Mouse (Mus musculus): ENCODE measurements around the gene Clcn6. TPM values are rescaled to one million over a fixed set of nuclear protein-coding genes. Genes with fewer than 3 reads are reported as not detected.

The Clcn6 gene
- total RNA-seq, 2 experiments from 2014 or later, result 1.5 to 4.1 TPM

DNA sequence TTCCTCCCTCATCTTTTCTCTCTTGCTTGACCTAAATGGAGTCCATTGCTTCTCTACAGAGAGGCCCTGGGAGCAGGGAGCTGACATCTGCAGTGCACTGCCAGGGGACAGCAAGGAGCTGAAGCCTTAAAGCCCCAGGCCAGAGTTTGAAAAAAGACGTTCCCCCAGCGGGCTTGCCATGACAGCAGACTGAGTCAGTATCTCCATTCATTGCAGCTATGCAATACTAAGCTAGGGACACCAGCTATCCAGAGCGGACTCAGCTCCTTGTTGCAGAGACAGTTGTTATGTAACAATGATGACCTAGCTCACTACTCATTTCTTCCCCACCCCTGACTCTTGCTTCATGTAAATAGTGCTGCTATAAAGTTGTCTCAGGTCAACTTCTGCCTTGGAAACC, 43.3 kb downstream of the Clcn6 start:
- ATAC-seq (replicated peaks; ENCODE audit: poor library complexity), result no peak

DNA sequence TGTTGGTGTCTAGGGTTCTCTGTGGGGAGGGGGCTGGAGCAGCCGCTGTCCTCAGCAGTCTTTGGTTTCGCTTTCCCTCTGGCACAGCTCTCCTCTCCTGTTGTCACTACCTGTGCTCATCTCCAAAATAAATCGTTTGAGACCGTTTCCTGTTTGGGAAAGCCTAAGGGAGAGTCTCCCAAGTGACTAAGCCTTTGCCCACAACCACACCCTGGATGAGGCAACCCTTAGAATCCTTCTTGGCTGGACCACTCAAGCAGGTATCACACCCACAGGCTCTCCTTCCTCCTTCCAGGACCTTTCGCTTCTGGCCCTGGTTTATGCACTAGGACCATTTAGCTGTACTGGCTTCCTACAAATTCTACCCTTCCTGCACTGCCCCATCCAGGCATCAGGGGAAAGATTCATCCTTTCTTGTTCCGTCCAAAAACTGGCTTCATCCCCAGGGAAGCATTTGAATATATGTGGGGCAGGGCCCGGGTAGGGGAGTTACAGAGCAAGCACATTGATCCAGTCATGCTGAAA, 45.0 kb downstream of the Clcn6 start:
- no peak for ATAC-seq (replicated peaks; ENCODE audit: poor library complexity)

DNA sequence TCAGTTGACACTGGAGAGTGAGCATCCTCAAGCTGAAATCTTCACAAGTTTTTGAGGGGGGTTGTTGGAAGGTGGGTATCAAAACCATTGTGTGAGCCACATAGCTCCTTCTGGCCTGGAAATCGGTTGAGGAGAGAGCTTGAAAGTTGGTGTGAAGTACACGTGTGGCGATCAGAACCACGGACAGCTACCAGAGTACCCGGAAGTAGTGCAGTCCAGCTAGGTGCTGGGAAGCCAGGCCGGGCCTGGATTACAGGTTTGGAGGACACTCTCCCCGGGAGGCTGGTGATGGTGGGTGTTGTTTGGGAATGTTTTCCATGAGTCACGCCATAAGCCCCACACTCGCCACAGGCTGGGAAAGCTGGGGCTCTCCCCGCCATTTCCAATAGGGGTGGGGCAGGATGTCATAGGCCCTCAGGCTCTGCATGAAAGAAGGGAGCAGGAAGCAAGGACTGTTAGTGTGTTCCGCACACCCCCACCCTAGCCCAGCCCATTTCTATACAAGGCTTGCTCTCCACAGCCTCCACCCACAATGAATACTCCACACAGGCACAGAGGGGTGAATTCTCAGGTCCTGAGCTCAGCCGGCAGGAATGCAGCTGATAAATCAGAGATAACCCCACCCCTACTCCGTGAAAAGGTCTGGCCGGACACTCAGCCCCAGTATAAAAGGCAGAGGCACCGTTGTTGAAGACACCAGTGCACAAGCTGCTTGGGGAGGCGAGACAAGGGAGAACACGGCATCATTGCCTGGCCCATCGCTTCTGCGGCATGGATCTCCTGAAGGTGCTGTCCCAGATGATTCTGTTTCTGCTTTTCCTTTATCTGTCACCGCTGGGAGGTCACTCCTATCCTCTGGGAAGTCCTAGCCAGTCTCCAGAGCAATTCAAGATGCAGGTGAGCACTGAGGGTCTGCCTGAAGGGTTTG, 53.2 kb downstream of the Clcn6 start, which contains the start of gene Nppb:
Gene Nppb (plus strand): TSS at position 584 of the 928 bp plus-strand sequence.
- ATAC-seq (replicated peaks; ENCODE audit: poor library complexity), result peak; percentile 96

DNA sequence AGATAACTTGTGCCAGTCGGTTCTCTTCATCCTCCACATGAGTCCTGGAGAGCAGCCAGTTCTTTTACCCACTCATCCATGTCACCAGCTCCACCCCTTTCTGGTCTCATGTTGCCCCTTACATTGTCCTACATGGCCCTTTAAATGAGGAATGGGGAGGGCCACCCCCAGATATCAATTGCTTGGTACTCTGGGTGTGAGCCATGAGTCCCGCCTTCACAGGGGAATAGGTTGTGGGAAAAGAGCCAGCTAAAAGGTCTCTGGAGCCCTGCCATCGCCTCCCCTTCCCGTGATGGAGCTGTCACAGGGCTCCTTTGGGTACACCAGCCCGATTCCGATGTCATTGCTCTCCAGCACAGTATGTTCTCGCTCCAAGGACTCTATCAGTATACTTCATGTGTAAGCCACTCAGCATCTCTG, 59.2 kb downstream of the Clcn6 start:
- ATAC-seq (replicated peaks; ENCODE audit: poor library complexity), result no peak

DNA sequence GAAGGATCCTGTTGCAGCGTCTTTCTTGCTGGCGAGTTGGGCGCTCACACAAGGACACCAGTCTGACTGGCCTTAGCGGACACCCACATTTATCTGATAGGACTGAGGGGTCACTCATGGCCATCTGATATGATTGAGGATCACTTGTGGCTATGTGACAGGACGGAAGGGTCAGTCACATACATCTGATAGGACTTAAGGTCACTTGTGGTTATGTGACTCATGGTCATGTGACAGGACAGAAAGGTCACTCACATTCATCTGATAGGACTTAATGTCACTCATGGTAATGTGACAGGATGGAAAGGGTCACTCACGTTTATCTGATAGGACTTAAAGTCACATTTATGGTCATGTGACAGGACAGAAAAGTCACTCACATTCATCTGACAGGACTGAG, 60.2 kb downstream of the Clcn6 start:
- ATAC-seq (replicated peaks; ENCODE audit: poor library complexity), result no peak

DNA sequence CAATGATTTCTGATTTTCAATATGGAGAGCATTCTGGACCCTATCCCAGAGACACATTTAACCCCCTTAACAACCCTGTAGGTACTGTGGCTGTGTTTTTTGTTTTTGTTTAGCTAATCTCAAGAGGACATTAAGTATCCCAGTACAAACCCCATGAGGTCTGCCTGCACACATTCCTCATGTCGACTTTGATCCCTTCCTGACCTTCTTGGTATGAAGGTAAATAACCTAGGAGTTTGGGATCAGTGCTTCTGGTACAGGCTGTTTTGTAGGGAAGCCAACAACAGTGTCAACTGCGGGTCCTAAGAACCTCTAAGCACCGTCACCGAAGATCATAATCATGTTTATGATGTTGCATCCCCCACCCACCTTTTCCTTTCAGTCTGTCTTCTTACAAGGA, 60.9 kb downstream of the Clcn6 start:
- no peak for ATAC-seq (replicated peaks; ENCODE audit: poor library complexity)

DNA sequence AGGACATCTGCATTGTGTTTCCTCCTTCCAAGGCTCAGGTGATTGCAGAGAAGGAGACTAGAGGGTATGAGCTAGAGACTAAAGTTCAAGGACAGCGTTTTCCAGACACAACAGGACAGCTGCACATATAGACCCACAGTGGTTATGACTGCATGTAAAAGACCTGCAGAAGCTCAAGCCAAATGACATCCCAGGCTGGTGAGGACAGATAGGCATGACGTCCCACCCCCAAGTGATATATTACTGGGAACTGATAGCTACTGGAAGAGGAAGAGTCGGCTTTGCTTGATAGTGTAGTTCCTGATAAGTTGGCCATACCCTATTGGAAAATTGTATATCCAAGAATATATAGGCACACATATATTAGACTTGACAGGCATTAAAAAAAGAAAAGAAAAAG, 62.4 kb downstream of the Clcn6 start:
- ATAC-seq (replicated peaks; ENCODE audit: poor library complexity), result no peak

DNA sequence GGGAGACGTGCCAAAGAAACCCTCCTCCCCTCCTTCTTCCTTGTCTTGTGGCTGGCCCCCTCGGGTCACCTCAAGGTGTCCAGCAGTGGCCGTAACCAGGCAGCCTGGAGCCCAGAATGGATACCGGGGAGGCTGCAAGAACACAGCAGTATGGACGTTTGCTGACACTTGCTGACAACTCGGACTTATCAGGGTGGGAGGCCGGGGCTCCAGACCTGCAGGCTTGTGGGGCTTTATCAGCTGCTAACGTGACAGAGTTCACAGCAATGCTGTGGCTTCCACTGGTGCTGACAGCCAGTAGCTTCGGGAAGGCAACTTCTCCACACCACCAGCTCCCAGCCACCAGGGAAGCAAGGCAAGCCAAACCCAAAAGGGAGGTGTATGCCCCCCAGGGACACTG, 69.3 kb downstream of the Clcn6 start:
- no peak for ATAC-seq (replicated peaks; ENCODE audit: poor library complexity)

DNA sequence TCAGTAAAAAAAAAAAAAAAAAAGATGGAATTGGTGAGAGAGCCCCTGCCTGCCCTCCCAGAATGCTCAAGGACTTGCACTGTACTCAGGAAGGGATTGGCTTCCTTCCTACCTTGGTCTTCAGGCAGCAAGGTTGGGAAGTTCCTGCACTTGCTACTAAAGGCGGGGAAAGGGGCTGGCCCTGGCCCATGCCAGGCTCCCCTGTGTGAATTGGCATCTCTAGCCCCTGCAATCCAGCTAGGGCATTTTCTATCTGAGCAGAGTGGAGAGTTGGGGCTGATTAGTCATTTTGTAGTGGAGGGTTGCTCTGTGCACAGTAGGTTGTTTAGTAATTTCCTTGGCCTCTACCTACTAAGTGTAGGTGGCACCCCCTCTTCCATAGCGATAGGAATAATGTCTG, 69.8 kb downstream of the Clcn6 start:
- no peak for ATAC-seq (replicated peaks; ENCODE audit: poor library complexity)

DNA sequence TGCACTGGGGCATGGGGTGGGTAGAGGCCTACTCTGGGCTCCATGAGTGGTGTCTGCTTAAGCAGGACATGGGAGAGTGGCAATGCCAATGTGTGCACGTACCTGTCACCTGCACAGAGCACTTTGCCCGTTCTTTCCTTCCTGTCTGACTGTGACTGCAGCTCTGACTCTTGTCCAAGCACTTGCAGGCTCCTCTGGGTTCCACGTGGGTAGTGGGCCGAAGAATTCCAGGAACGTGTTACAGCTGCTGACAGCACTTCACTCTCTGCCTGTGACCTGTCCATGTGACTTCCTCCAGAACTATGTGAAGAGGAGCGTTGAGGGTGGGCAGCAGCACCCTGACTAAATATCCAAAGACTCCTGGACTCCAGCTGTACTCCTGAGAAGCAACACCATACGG, 72.9 kb downstream of the Clcn6 start:
- no peak for ATAC-seq (replicated peaks; ENCODE audit: poor library complexity)

DNA sequence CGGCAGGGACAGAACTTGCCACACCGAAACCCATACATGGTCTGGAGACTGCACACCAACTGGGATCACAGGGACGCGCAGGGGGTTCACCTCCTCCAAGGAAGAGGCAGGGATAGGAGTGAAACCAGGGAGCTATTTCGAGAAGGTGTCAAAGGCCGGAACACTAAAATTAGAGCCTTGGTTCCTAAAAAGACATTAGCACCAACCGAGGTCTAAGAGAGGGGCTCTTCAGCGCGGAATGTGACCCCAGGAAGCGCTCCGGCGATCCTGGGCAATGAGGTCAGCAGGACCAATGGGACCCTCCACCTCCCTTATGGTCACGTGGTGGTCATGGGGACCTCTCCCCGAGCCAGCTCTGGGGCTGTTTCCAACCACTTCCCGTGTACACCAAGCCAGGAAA, 75.0 kb downstream of the Clcn6 start:
- no peak for ATAC-seq (replicated peaks; ENCODE audit: poor library complexity)

DNA sequence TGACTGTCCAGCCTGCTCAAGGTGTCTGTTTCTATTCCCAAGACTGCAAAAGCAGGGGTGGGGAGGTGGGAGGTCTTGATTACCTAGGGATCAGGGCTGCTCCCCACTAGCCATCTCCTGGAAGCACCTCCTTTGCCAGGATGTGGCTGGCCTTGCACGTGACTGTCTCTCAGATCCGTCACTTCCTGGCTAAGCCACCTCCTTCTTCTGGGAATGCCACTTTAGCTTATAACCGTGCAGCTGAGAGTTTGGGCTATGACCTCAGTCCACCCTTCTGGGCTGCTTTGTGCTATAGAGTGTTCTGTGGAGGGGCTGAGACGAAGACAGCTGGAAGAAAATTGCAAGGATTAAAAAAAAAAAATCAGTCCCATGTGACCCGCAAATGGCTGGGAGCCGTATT, 75.8 kb downstream of the Clcn6 start:
- ATAC-seq (replicated peaks; ENCODE audit: poor library complexity), result no peak

DNA sequence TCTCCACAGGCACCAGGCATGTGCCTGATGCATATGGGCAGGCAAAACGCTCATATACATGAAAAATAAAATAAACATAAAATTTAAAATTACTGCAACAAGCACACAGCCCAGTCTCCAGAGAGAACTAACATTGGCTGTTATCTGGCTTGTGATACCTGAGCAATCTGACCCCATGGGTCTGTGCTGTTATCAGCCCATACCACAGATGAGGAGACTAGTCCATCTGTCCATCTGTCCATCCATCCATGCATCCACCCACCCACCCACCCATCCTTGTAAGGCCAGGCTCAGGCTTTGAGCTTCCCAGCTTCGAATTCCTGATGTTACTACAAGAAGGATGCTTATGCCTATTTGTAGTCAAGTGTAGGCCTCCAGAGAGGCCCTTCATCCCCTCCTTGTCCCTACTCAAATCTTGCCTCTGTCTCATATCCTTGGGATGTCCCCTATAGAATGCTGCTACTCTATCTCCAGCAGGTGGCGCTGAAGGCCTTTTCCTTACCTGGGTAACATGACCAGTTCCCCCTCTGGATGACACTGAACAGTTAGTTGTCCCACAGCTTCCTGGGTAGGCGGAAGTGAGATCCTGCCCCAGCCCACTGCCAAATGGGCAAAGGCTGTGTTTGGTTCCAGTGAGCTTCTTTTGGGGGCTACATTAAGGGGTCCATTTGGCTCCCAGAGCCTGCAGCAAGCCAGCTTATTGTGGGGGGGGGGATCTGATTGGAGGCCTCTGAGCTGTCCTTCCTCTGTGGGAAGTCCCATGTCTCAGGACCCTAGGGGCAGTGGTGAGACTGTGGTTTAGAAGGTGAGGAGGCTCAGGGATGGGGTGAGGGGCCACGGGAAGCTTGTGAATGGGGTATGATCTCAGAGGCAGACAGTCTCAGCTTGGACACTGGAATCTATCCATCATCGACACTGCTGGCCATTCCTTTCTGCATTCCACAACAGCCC, 78.5 kb downstream of the Clcn6 start:
- ATAC-seq (replicated peaks; ENCODE audit: poor library complexity), result peak; percentile 96

DNA sequence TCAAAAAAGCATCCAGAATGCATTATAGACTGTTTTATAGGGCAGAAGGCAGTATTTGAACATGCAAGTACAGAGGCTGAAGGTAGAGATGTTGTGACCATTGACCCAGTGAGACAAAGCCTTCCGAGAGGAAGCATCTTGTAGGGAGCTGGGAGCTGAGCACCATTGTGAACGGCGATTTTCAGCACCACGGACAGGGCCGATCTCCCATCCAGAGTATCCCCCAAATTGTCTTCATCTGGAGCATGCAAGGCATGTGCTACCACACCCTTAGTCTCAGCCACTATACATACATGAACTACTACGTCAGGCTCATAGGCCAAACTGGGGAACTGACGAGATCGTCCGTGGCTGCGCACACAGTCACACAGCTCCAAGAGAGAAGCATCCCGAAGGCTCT, 81.5 kb downstream of the Clcn6 start:
- ATAC-seq (replicated peaks; ENCODE audit: poor library complexity), result peak; percentile 53

Other genes starting within 250 kb of the Clcn6 start
- gene Zfp984, start 229.0 kb downstream of the Clcn6 start, total RNA-seq (2015), result 51.5 and 60.9 TPM in 2 replicates
- 26.6 and 29.0 TPM in 2 replicates for gene Zfp984, start 229.0 kb downstream of the Clcn6 start, total RNA-seq (2017)
- gene Zfp933, start 190.5 kb downstream of the Clcn6 start, total RNA-seq (2015), result 8.3 and 9.5 TPM in 2 replicates
- 6.1 and 8.6 TPM in 2 replicates for gene Zfp933, start 190.5 kb downstream of the Clcn6 start, total RNA-seq (2017)
- 34.1 and 40.2 TPM in 2 replicates for gene Miip, start 170.0 kb downstream of the Clcn6 start, total RNA-seq (2015)
- 43.6 and 50.4 TPM in 2 replicates for gene Miip, start 170.0 kb downstream of the Clcn6 start, total RNA-seq (2017)
- gene Fv1, start 169.8 kb downstream of the Clcn6 start, total RNA-seq (2015), result 4.2 and 5.3 TPM in 2 replicates
- gene Fv1, start 169.8 kb downstream of the Clcn6 start, total RNA-seq (2017), result 13.4 and 15.9 TPM in 2 replicates
- gene Mfn2, start 134.1 kb downstream of the Clcn6 start, total RNA-seq (2015), result 24.3 and 25.0 TPM in 2 replicates
- 29.1 and 33.6 TPM in 2 replicates for gene Mfn2, start 134.1 kb downstream of the Clcn6 start, total RNA-seq (2017)
- gene Plod1, start 102.1 kb downstream of the Clcn6 start, total RNA-seq (2015), result 4.8 and 5.6 TPM in 2 replicates
- gene Plod1, start 102.1 kb downstream of the Clcn6 start, total RNA-seq (2017), result 10.5 and 12.2 TPM in 2 replicates
- gene 2510039O18Rik, start 97.9 kb downstream of the Clcn6 start, total RNA-seq (2015), result 32.9 and 34.2 TPM in 2 replicates
- gene 2510039O18Rik, start 97.9 kb downstream of the Clcn6 start, total RNA-seq (2017), result 30.4 and 38.6 TPM in 2 replicates
- not detected in 2 replicates for gene Nppb, start 53.0 kb downstream of the Clcn6 start, total RNA-seq (2015)
- not detected in 2 replicates for gene Nppb, start 53.0 kb downstream of the Clcn6 start, total RNA-seq (2017)
- gene Nppa, start 38.1 kb downstream of the Clcn6 start, total RNA-seq (2015), result not detected in 2 replicates
- gene Nppa, start 38.1 kb downstream of the Clcn6 start, total RNA-seq (2017), result not detected in 2 replicates
- gene Mthfr, start 256 bp upstream of the Clcn6 start, total RNA-seq (2015), result 5.5 and 6.2 TPM in 2 replicates
- gene Mthfr, start 256 bp upstream of the Clcn6 start, total RNA-seq (2017), result 4.3 and 7.2 TPM in 2 replicates
- 16.3 and 16.5 TPM in 2 replicates for gene Agtrap, start 49.2 kb upstream of the Clcn6 start, total RNA-seq (2015)
- gene Agtrap, start 49.2 kb upstream of the Clcn6 start, total RNA-seq (2017), result 34.5 and 35.9 TPM in 2 replicates
- gene Mad2l2, start 91.6 kb upstream of the Clcn6 start, total RNA-seq (2015), result 28.7 and 34.0 TPM in 2 replicates
- gene Mad2l2, start 91.6 kb upstream of the Clcn6 start, total RNA-seq (2017), result 6.6 and 8.1 TPM in 2 replicates
- gene Draxin, start 91.9 kb upstream of the Clcn6 start, total RNA-seq (2015), result not detected in 2 replicates
- not detected in 2 replicates for gene Draxin, start 91.9 kb upstream of the Clcn6 start, total RNA-seq (2017)
- gene Fbxo6, start 113.3 kb upstream of the Clcn6 start, total RNA-seq (2015), result 19.6 and 20.1 TPM in 2 replicates
- 9.1 and 11.5 TPM in 2 replicates for gene Fbxo6, start 113.3 kb upstream of the Clcn6 start, total RNA-seq (2017)
- gene Fbxo44, start 121.7 kb upstream of the Clcn6 start, total RNA-seq (2015), result 1.0 and 3.0 TPM in 2 replicates
- gene Fbxo44, start 121.7 kb upstream of the Clcn6 start, total RNA-seq (2017), result 0.81 and 1.6 TPM in 2 replicates
- gene Fbxo2, start 121.8 kb upstream of the Clcn6 start, total RNA-seq (2015), result not detected in 2 replicates
- gene Fbxo2, start 121.8 kb upstream of the Clcn6 start, total RNA-seq (2017), result not detected in 2 replicates
- not detected in 2 replicates for gene Disp3, start 249.1 kb upstream of the Clcn6 start, total RNA-seq (2015)
- gene Disp3, start 249.1 kb upstream of the Clcn6 start, total RNA-seq (2017), result not detected in 2 replicates

All from megakaryocyte progenitor cell, adult 5-6 weeks (primary cell).